Mouse (Mus musculus): ENCODE results near the gene Map6. TPM values are rescaled to one million over a fixed set of nuclear protein-coding genes. Genes with fewer than 3 reads are reported as not detected.

Map6 gene
- polyA plus RNA-seq, 1 experiment from 2014 or later: 6.2 TPM

- no peak overlapping the region for H3K27ac ChIP-seq (ENCODE audit: low read depth)
- DNase-seq (ENCODE audit: low spot score) (no peak), ATAC-seq (replicated peaks; ENCODE audit: low FRiP score, low TSS enrichment, low read depth) (peak; percentile 21; the same call in 1 of the 2 replicates)
- peaks cover 65% of the 10 kb centered on the region for H3K27me3 ChIP-seq (replicated peaks; ENCODE audit: control insufficient read depth, insufficient read depth, low read length)
- no peak overlapping the region for H3K9ac ChIP-seq (ENCODE audit: low read length)
- H3K36me3 ChIP-seq (ENCODE audit: control insufficient read depth, insufficient read depth, low read length): no peaks in the 10 kb centered on the region
- 8% methylated on average over 42 of the region's 42 CpGs for WGBS
- no peaks in the 10 kb centered on the region for H3K9me3 ChIP-seq (ENCODE audit: control insufficient read depth, low read length)
- H3K4me1 ChIP-seq (replicated peaks; ENCODE audit: control insufficient read depth, insufficient read depth, low read length): peaks cover 8% of the 10 kb centered on the region
- peak overlapping the region; percentile 62 for H3K4me2 ChIP-seq (ENCODE audit: low read length)
- H3K4me3 ChIP-seq (ENCODE audit: low read depth, low read length): peak overlapping the region; percentile 41
Measured at GRCm38 (mm10) chr7:99268951-99269945, 2.0 kb downstream of the Map6 start.

DNA sequence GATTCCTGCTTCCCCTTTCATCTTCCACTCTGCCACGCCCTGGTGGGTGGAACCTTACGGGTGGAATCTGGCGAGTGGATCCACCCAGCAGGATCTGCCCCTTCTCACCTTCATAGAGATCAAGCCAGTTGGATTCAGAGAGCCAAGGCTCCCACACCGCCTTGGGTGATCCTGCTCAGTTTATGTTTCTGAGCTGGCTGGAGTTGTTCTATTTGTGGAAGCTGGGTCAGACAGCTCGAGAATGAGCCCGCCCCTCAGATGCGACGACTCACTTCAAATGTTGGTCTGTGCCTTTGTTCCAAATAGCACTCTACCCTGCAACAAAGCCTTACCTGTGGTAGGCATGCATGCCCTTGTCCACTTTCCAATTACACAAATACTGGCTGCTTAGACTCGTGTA is 4.4 kb downstream of the Map6 start:
- H3K9ac ChIP-seq (ENCODE audit: low read length): no peak overlapping the region
- H3K36me3 ChIP-seq (ENCODE audit: control insufficient read depth, insufficient read depth, low read length): no peaks in the 10 kb centered on the region
- DNase-seq (ENCODE audit: low spot score): no peak
- no peak for ATAC-seq (replicated peaks; ENCODE audit: low FRiP score, low TSS enrichment, low read depth)
- no peaks in the 10 kb centered on the region for H3K9me3 ChIP-seq (ENCODE audit: control insufficient read depth, low read length)
- H3K27ac ChIP-seq (ENCODE audit: low read depth): no peak overlapping the region
- no peak overlapping the region for H3K4me3 ChIP-seq (ENCODE audit: low read depth, low read length)
- WGBS: 49% methylated on average over 9 of the region's 9 CpGs
- H3K27me3 ChIP-seq (replicated peaks; ENCODE audit: control insufficient read depth, insufficient read depth, low read length): peaks cover 53% of the 10 kb centered on the region
- H3K4me1 ChIP-seq (replicated peaks; ENCODE audit: control insufficient read depth, insufficient read depth, low read length): peaks cover 8% of the 10 kb centered on the region
- H3K4me2 ChIP-seq (ENCODE audit: low read length): no peak overlapping the region

- no peak overlapping the region for H3K4me3 ChIP-seq (ENCODE audit: low read depth, low read length)
- no peak overlapping the region for H3K9ac ChIP-seq (ENCODE audit: low read length)
- 67% methylated on average over 6 of the region's 6 CpGs for WGBS
- no peaks in the 10 kb centered on the region for H3K36me3 ChIP-seq (ENCODE audit: control insufficient read depth, insufficient read depth, low read length)
- H3K9me3 ChIP-seq (ENCODE audit: control insufficient read depth, low read length): no peaks in the 10 kb centered on the region
- H3K27ac ChIP-seq (ENCODE audit: low read depth): no peak overlapping the region
- peaks cover 18% of the 10 kb centered on the region for H3K27me3 ChIP-seq (replicated peaks; ENCODE audit: control insufficient read depth, insufficient read depth, low read length)
- no peak for ATAC-seq (replicated peaks; ENCODE audit: low FRiP score, low TSS enrichment, low read depth)
- DNase-seq (ENCODE audit: low spot score): no peak
- no peaks in the 10 kb centered on the region for H3K4me1 ChIP-seq (replicated peaks; ENCODE audit: control insufficient read depth, insufficient read depth, low read length)
- H3K4me2 ChIP-seq (ENCODE audit: low read length): no peak overlapping the region
Measured at GRCm38 (mm10) chr7:99275131-99275530, 7.9 kb downstream of the Map6 start.

- Histone ChIP-seq H3K36me3 (ENCODE audit: control insufficient read depth, insufficient read depth, low read length) (no peaks in the 10 kb centered on the region), H3K27me3 (replicated peaks; ENCODE audit: control insufficient read depth, insufficient read depth, low read length) (0 out of 2 replicates have a peak, but pooled peaks cover 7% of the 10 kb centered on the region), H3K9ac (ENCODE audit: low read length) (no peak overlapping the region), H3K4me3 (ENCODE audit: low read depth, low read length) (no peak overlapping the region), H3K9me3 (ENCODE audit: control insufficient read depth, low read length) (no peaks in the 10 kb centered on the region), H3K27ac (ENCODE audit: low read depth) (no peak overlapping the region), H3K4me2 (ENCODE audit: low read length) (no peak overlapping the region), H3K4me1 (replicated peaks; ENCODE audit: control insufficient read depth, insufficient read depth, low read length) (no peaks in the 10 kb centered on the region)
- 79% methylated on average over 1 of the region's 1 CpGs for WGBS
- DNase-seq (ENCODE audit: low spot score): no peak
- ATAC-seq (replicated peaks; ENCODE audit: low FRiP score, low TSS enrichment, low read depth): no peak
Measured at GRCm38 (mm10) chr7:99276679-99277078, 9.4 kb downstream of the Map6 start.

- H3K4me2 ChIP-seq (ENCODE audit: low read length): no peak overlapping the region
- H3K36me3 ChIP-seq (ENCODE audit: control insufficient read depth, insufficient read depth, low read length): no peaks in the 10 kb centered on the region
- DNase-seq (ENCODE audit: low spot score): no peak
- ATAC-seq (replicated peaks; ENCODE audit: low FRiP score, low TSS enrichment, low read depth): no peak
- H3K4me3 ChIP-seq (ENCODE audit: low read depth, low read length): no peak overlapping the region
- H3K9me3 ChIP-seq (ENCODE audit: control insufficient read depth, low read length): no peaks in the 10 kb centered on the region
- H3K4me1 ChIP-seq (replicated peaks; ENCODE audit: control insufficient read depth, insufficient read depth, low read length): no peaks in the 10 kb centered on the region
- H3K27ac ChIP-seq (ENCODE audit: low read depth): no peak overlapping the region
- no peak overlapping the region for H3K9ac ChIP-seq (ENCODE audit: low read length)
- 92% methylated on average over 8 of the region's 8 CpGs for WGBS
- H3K27me3 ChIP-seq (replicated peaks; ENCODE audit: control insufficient read depth, insufficient read depth, low read length): 0 out of 2 replicates have a peak, but pooled peaks cover 4% of the 10 kb centered on the region
Measured at GRCm38 (mm10) chr7:99278309-99278708, 11.1 kb downstream of the Map6 start.

- no peak overlapping the region for H3K27ac ChIP-seq (ENCODE audit: low read depth)
- no peak for DNase-seq (ENCODE audit: low spot score)
- no peaks in the 10 kb centered on the region for H3K9me3 ChIP-seq (ENCODE audit: control insufficient read depth, low read length)
- no peak overlapping the region for H3K4me3 ChIP-seq (ENCODE audit: low read depth, low read length)
- no peak overlapping the region for H3K9ac ChIP-seq (ENCODE audit: low read length)
- no peaks in the 10 kb centered on the region for H3K36me3 ChIP-seq (ENCODE audit: control insufficient read depth, insufficient read depth, low read length)
- H3K4me1 ChIP-seq (replicated peaks; ENCODE audit: control insufficient read depth, insufficient read depth, low read length): no peaks in the 10 kb centered on the region
- H3K4me2 ChIP-seq (ENCODE audit: low read length): no peak overlapping the region
- no peak for ATAC-seq (replicated peaks; ENCODE audit: low FRiP score, low TSS enrichment, low read depth)
- WGBS: 72% methylated on average over 8 of the region's 8 CpGs
- 0 out of 2 replicates have a peak, but pooled peaks cover 4% of the 10 kb centered on the region for H3K27me3 ChIP-seq (replicated peaks; ENCODE audit: control insufficient read depth, insufficient read depth, low read length)
Measured at GRCm38 (mm10) chr7:99279586-99279985, 12.3 kb downstream of the Map6 start.

DNA sequence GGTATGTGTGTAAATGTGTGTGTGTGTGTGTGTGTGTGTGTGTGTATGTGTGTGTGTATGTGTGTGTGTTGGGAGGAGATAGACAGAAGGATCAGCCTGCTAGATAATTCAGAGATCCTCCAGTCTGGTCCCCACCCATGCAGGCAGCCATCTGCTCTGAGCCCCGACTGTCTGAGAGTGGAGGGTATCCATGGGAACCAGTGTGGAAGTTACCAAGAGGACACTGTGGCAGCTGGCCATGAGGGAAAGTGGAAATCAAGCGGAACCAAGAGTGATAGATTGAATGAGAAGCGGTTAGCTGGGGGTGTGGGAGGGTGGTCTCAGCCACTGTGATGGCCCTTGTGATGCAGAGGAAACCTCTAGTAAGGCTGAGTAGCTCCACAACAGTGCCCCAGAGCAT is 20.0 kb downstream of the Map6 start:
- 70% methylated on average over 3 of the region's 3 CpGs for WGBS
- no peak overlapping the region for H3K9ac ChIP-seq (ENCODE audit: low read length)
- H3K4me3 ChIP-seq (ENCODE audit: low read depth, low read length): no peak overlapping the region
- H3K36me3 ChIP-seq (ENCODE audit: control insufficient read depth, insufficient read depth, low read length): no peaks in the 10 kb centered on the region
- ATAC-seq (replicated peaks; ENCODE audit: low FRiP score, low TSS enrichment, low read depth): no peak
- no peaks in the 10 kb centered on the region for H3K4me1 ChIP-seq (replicated peaks; ENCODE audit: control insufficient read depth, insufficient read depth, low read length)
- no peak for DNase-seq (ENCODE audit: low spot score)
- H3K27ac ChIP-seq (ENCODE audit: low read depth): no peak overlapping the region
- H3K9me3 ChIP-seq (ENCODE audit: control insufficient read depth, low read length): no peaks in the 10 kb centered on the region
- H3K27me3 ChIP-seq (replicated peaks; ENCODE audit: control insufficient read depth, insufficient read depth, low read length): no peaks in the 10 kb centered on the region
- no peak overlapping the region for H3K4me2 ChIP-seq (ENCODE audit: low read length)

GRCm38 (mm10) chr7:99290008-99290407 is 22.8 kb downstream of the Map6 start:
- no peak for DNase-seq (ENCODE audit: low spot score)
- H3K4me2 ChIP-seq (ENCODE audit: low read length): no peak overlapping the region
- no peak overlapping the region for H3K27ac ChIP-seq (ENCODE audit: low read depth)
- no peaks in the 10 kb centered on the region for H3K4me1 ChIP-seq (replicated peaks; ENCODE audit: control insufficient read depth, insufficient read depth, low read length)
- WGBS: 49% methylated on average over 8 of the region's 8 CpGs
- H3K9me3 ChIP-seq (ENCODE audit: control insufficient read depth, low read length): no peaks in the 10 kb centered on the region
- ATAC-seq (replicated peaks; ENCODE audit: low FRiP score, low TSS enrichment, low read depth): no peak
- no peaks in the 10 kb centered on the region for H3K36me3 ChIP-seq (ENCODE audit: control insufficient read depth, insufficient read depth, low read length)
- H3K9ac ChIP-seq (ENCODE audit: low read length): no peak overlapping the region
- H3K4me3 ChIP-seq (ENCODE audit: low read depth, low read length): no peak overlapping the region
- H3K27me3 ChIP-seq (replicated peaks; ENCODE audit: control insufficient read depth, insufficient read depth, low read length): no peaks in the 10 kb centered on the region

DNA sequence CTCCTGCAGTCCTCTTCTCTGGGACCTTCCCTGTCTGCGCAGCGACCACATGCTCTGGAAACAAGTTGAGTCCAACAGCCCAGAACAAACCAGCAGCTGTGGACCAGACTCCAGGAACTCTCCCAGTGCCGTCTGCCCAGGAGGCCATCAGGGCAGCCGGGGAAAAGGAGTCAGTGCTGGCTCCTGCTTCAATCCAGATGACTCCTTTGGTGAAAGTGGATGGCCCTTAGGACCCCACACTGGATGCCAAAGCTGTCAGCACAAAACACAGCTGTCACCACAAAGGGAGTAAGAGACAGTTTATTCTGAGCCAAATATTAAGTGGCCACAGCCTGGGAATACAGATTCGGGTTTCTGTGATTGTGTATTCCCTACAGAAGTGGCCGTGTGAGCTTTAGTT is 23.7 kb downstream of the Map6 start:
- ATAC-seq (replicated peaks; ENCODE audit: low FRiP score, low TSS enrichment, low read depth) (no peak), DNase-seq (ENCODE audit: low spot score) (no peak)
- Histone ChIP-seq H3K27me3 (replicated peaks; ENCODE audit: control insufficient read depth, insufficient read depth, low read length) (no peaks in the 10 kb centered on the region), H3K4me1 (replicated peaks; ENCODE audit: control insufficient read depth, insufficient read depth, low read length) (no peaks in the 10 kb centered on the region), H3K9me3 (ENCODE audit: control insufficient read depth, low read length) (no peaks in the 10 kb centered on the region), H3K4me2 (ENCODE audit: low read length) (no peak overlapping the region), H3K4me3 (ENCODE audit: low read depth, low read length) (no peak overlapping the region), H3K27ac (ENCODE audit: low read depth) (no peak overlapping the region), H3K9ac (ENCODE audit: low read length) (no peak overlapping the region), H3K36me3 (ENCODE audit: control insufficient read depth, insufficient read depth, low read length) (no peaks in the 10 kb centered on the region)
- 57% methylated on average over 6 of the region's 6 CpGs for WGBS
